Mouse (Mus musculus): ENCODE data around the gene Ang4. TPM values are rescaled to one million over a fixed set of nuclear protein-coding genes. Genes with fewer than 3 reads are reported as not detected.
"Not testable (repeated sequence)": the region's sequence is repeated elsewhere in the genome, so short reads cannot be mapped to it uniquely, and the experiment has no call there.

The Ang4 gene
- not detected in 2 replicates for polyA plus RNA-seq (2015; fragmentation: Nextera tagmentation; extraction: Ambion mirVana)

DNA sequence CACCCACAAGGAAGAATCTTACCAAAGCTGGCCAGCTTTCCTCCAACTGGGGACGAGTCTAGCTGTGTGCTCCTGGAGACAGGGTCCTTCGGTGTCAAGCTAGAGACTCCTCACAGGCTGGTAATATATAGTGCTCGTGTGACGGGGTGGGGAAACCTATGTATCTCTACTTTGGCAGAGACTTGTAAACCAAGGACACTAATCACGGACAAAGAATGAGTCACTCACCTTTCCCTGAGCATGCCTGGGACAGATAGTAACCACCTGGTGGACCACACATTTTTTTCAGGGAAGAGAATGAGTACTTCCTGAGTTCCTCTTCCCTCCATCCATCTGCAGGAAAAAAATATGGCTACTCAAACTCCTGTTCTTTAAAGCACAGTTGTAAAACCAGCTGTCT lies at the start of gene Ang4:
Ang4 (minus strand) TSS at position 101 of the 400 bp plus-strand sequence.
- Histone ChIP-seq H3K4me1 (replicated peaks) (no peaks in the 10 kb centered on the region), H3K4me3 (replicated peaks) (no peak within 1 kb of the TSS), H3K4me2 (replicated peaks) (no peak within 1 kb of the TSS), H3K36me3 (no peaks in the 10 kb centered on the region), H3K27me3 (no peaks in the 10 kb centered on the region), H3K27ac (no peak within 1 kb of the TSS), H3K9me3 (no peaks in the 10 kb centered on the region), H3K9ac (replicated peaks) (no peak within 1 kb of the TSS)
- ATAC-seq = no peak
- 89% methylated on average over 5 of the region's 5 CpGs for WGBS

GRCm38 (mm10) chr14:51799746-51800145 lies 26.4 kb upstream of the Ang4 start, which contains the start of gene AY358078:
Gene AY358078, plus strand, starts transcription at chr14:51800046.
- no peak within 1 kb of the TSS for H3K4me2 ChIP-seq (replicated peaks)
- no peaks in the 10 kb centered on the region for H3K27me3 ChIP-seq
- H3K4me3 ChIP-seq (replicated peaks) = no peak within 1 kb of the TSS
- no peaks in the 10 kb centered on the region for H3K36me3 ChIP-seq
- ATAC-seq = no peak
- H3K27ac ChIP-seq = no peak within 1 kb of the TSS
- no peaks in the 10 kb centered on the region for H3K9me3 ChIP-seq
- H3K4me1 ChIP-seq (replicated peaks) = no peaks in the 10 kb centered on the region
- 93% methylated on average over 2 of the region's 2 CpGs for WGBS
- H3K9ac ChIP-seq (replicated peaks) = no peak within 1 kb of the TSS

- Histone ChIP-seq H3K9me3 (no peaks in the 10 kb centered on the region), H3K4me1 (replicated peaks) (no peaks in the 10 kb centered on the region), H3K36me3 (no peaks in the 10 kb centered on the region), H3K4me3 (replicated peaks) (no peak overlapping the region), H3K4me2 (replicated peaks) (no peak overlapping the region), H3K27me3 (no peaks in the 10 kb centered on the region), H3K27ac (no peak overlapping the region), H3K9ac (replicated peaks) (no peak overlapping the region)
- WGBS = 83% methylated on average over 2 of the region's 2 CpGs
- no peak for ATAC-seq
These were observed 20.7 kb upstream of the Ang4 start for GRCm38 (mm10) chr14:51794106-51794505.

DNA sequence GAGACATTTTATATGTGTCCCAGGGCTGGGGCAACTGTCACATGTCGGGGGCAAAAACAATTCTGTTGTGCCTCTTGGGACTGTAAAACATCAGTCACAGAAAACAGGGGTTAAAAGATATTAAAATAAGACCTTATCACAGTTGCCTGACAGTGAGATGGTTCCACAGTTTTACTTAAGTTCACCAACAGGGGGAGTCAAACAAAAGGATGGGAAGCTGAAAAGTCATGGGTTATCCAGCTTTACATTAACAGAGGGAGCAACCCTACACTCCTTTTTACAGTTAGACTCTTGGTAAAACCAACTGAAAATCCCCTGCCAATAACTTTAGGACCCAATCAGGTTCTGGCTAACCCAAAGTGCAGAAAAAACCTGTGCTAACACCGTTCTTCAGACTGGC lies 15.8 kb upstream of the Ang4 start:
- WGBS = 91% methylated on average over 2 of the region's 2 CpGs
- no peak overlapping the region for H3K4me2 ChIP-seq (replicated peaks)
- no peak overlapping the region for H3K4me3 ChIP-seq (replicated peaks)
- no peaks in the 10 kb centered on the region for H3K4me1 ChIP-seq (replicated peaks)
- H3K9ac ChIP-seq (replicated peaks) = no peak overlapping the region
- H3K36me3 ChIP-seq = no peaks in the 10 kb centered on the region
- ATAC-seq = no peak
- no peak overlapping the region for H3K27ac ChIP-seq
- no peaks in the 10 kb centered on the region for H3K27me3 ChIP-seq
- H3K9me3 ChIP-seq = no peaks in the 10 kb centered on the region

GRCm38 (mm10) chr14:51787061-51787460 lies 13.7 kb upstream of the Ang4 start:
- Histone ChIP-seq H3K9ac (replicated peaks) (no peak overlapping the region), H3K4me2 (replicated peaks) (no peak overlapping the region), H3K27me3 (no peaks in the 10 kb centered on the region), H3K27ac (no peak overlapping the region), H3K4me1 (replicated peaks) (no peaks in the 10 kb centered on the region), H3K4me3 (replicated peaks) (no peak overlapping the region), H3K36me3 (no peaks in the 10 kb centered on the region), H3K9me3 (no peaks in the 10 kb centered on the region)
- no peak for ATAC-seq
- WGBS = 56% methylated on average over 5 of the region's 5 CpGs

- Histone ChIP-seq H3K27me3 (no peaks in the 10 kb centered on the region), H3K4me2 (replicated peaks) (no peak overlapping the region), H3K27ac (no peak overlapping the region), H3K9me3 (no peaks in the 10 kb centered on the region), H3K9ac (replicated peaks) (no peak overlapping the region), H3K36me3 (no peaks in the 10 kb centered on the region), H3K4me3 (replicated peaks) (no peak overlapping the region), H3K4me1 (replicated peaks) (no peaks in the 10 kb centered on the region)
- ATAC-seq = no peak
- WGBS = 81% methylated on average over 4 of the region's 4 CpGs
These were observed 12.9 kb upstream of the Ang4 start for GRCm38 (mm10) chr14:51786335-51786734.

DNA sequence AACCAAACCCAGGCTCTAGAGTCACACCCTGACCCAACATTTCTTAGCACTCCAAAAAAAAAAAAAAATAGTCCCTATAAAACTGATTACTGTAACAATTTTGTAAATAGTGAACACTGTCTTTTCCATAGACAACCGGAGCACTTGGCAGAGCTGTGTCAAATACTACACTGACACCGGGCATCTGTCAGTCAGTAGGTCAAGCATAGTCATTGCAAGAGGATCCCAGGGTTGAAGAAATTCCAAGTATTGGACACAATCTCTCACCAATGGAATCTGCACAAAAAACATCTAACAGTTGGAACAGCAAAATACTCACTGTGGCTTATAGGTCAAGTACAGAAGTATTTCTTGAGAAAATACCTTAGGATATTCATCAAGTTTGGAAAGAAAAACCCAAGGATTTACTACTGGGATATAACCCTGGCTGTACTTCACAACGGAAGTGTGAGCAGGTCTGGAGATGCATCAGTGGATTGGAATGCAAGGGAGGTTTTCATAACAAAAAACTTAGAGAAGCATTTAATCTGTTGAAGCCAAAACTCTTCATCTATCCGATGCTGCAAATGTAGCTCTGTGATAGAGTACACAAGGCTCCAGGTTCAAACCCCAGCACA lies 5.6 kb upstream of the Ang4 start:
- no peak overlapping the region for H3K9ac ChIP-seq (replicated peaks)
- no peak overlapping the region for H3K4me2 ChIP-seq (replicated peaks)
- H3K4me3 ChIP-seq (replicated peaks) = no peak overlapping the region
- ATAC-seq = no peak
- no peaks in the 10 kb centered on the region for H3K36me3 ChIP-seq
- H3K4me1 ChIP-seq (replicated peaks) = no peaks in the 10 kb centered on the region
- 84% methylated on average over 4 of the region's 4 CpGs for WGBS
- H3K27me3 ChIP-seq = no peaks in the 10 kb centered on the region
- H3K9me3 ChIP-seq = no peaks in the 10 kb centered on the region
- H3K27ac ChIP-seq = no peak overlapping the region

GRCm38 (mm10) chr14:51777791-51778190 lies 4.4 kb upstream of the Ang4 start:
- H3K36me3 ChIP-seq = no peaks in the 10 kb centered on the region
- no peak overlapping the region for H3K9ac ChIP-seq (replicated peaks)
- WGBS = 93% methylated on average over 1 of the region's 1 CpGs
- H3K4me1 ChIP-seq (replicated peaks) = no peaks in the 10 kb centered on the region
- H3K4me3 ChIP-seq (replicated peaks) = no peak overlapping the region
- no peaks in the 10 kb centered on the region for H3K9me3 ChIP-seq
- no peaks in the 10 kb centered on the region for H3K27me3 ChIP-seq
- ATAC-seq = no peak
- no peak overlapping the region for H3K27ac ChIP-seq
- H3K4me2 ChIP-seq (replicated peaks) = no peak overlapping the region

- not testable (repeated sequence) for H3K4me1 ChIP-seq (replicated peaks); H3K4me3 ChIP-seq (replicated peaks); H3K9ac ChIP-seq (replicated peaks); H3K27ac ChIP-seq; ATAC-seq; H3K27me3 ChIP-seq; H3K9me3 ChIP-seq; H3K36me3 ChIP-seq; H3K4me2 ChIP-seq (replicated peaks)
- 100% methylated on average over 1 of the region's 1 CpGs for WGBS
These were observed 2.0 kb downstream of the Ang4 start for GRCm38 (mm10) chr14:51771378-51771777.

GRCm38 (mm10) chr14:51755944-51756343 lies 17.4 kb downstream of the Ang4 start:
- H3K9me3 ChIP-seq = no peaks in the 10 kb centered on the region
- no peak overlapping the region for H3K9ac ChIP-seq (replicated peaks)
- no peak for ATAC-seq
- H3K36me3 ChIP-seq = no peaks in the 10 kb centered on the region
- no peaks in the 10 kb centered on the region for H3K27me3 ChIP-seq
- WGBS = 76% methylated on average over 2 of the region's 2 CpGs
- no peak overlapping the region for H3K4me2 ChIP-seq (replicated peaks)
- no peak overlapping the region for H3K27ac ChIP-seq
- no peak overlapping the region for H3K4me3 ChIP-seq (replicated peaks)
- H3K4me1 ChIP-seq (replicated peaks) = no peaks in the 10 kb centered on the region

GRCm38 (mm10) chr14:51740347-51741170 lies 32.8 kb downstream of the Ang4 start:
- Histone ChIP-seq H3K36me3 (no peaks in the 10 kb centered on the region), H3K4me3 (replicated peaks) (peak overlapping the region; percentile 35), H3K9ac (replicated peaks) (0 out of 2 replicates have a peak overlapping the region, but pooled peaks have one; percentile 28), H3K27me3 (peaks cover 53% of the 10 kb centered on the region), H3K9me3 (no peaks in the 10 kb centered on the region), H3K4me2 (replicated peaks) (peak overlapping the region; percentile 62), H3K27ac (no peak overlapping the region), H3K4me1 (replicated peaks) (peaks cover 22% of the 10 kb centered on the region)
- ATAC-seq = peak; percentile 67
- under 1% methylated on average over 42 of the region's 42 CpGs for WGBS

DNA sequence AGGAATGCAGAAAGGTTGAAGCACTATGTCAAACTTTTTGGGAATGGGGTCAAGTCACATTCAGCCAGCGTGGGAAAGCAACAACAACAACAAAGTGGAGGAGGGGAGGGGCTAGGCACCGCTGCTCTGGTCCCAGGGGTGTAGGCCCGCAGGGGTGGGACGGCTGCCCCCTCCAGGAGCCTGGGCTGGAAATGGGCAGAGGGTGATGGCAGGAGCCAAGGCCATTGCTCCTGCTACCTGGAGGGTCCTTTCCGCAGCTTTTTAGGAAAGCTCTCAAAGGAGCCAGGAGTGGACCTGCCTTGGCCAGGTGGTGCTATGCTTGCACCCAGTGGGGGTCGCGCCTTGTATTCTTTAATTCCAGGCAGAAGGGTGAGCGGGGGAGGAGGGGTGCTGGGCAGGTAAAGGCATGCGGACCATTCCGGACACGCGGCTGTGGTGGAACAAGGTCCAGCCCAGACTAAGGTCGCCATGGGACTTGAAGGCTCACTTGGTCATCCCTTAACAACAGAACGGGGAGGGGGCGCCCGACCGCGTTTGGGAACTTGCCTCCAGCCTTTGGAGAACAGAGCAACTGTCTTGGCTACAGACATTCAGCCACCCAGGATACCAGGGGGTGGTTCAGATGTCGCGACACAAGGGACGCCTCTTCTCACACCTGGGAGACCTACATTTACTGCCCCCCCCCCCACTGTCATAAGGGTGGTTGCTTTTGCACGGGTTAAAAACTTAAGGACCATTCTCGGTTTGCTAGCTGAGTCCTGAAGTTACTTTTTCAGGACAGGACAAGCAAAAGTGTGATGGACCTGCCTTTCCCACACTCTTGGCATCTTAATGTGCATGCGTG lies 34.0 kb downstream of the Ang4 start:
- peak overlapping the region; percentile 51 for H3K4me2 ChIP-seq (replicated peaks)
- peak overlapping the region; percentile 26 for H3K4me3 ChIP-seq (replicated peaks)
- H3K36me3 ChIP-seq = no peaks in the 10 kb centered on the region
- peaks cover 53% of the 10 kb centered on the region for H3K27me3 ChIP-seq
- no peak overlapping the region for H3K9ac ChIP-seq (replicated peaks)
- H3K9me3 ChIP-seq = no peaks in the 10 kb centered on the region
- WGBS = 2% methylated on average over 24 of the region's 24 CpGs
- 0 out of 2 replicates have a peak, but pooled peaks have one; percentile 53 for ATAC-seq
- no peak overlapping the region for H3K27ac ChIP-seq
- peaks cover 22% of the 10 kb centered on the region for H3K4me1 ChIP-seq (replicated peaks)
